Mouse (Mus musculus) kidney, adult 18-20 months (tissue): ENCODE data around the gene Src.
A peak's percentile ranks its signal among the peaks of the same experiment; 100 is the strongest.

ENCODE experiments used
- DNase-seq: peaks from one replicate; pipeline ENCODE4 v3.0.0; 2021

Gene Src

DNA sequence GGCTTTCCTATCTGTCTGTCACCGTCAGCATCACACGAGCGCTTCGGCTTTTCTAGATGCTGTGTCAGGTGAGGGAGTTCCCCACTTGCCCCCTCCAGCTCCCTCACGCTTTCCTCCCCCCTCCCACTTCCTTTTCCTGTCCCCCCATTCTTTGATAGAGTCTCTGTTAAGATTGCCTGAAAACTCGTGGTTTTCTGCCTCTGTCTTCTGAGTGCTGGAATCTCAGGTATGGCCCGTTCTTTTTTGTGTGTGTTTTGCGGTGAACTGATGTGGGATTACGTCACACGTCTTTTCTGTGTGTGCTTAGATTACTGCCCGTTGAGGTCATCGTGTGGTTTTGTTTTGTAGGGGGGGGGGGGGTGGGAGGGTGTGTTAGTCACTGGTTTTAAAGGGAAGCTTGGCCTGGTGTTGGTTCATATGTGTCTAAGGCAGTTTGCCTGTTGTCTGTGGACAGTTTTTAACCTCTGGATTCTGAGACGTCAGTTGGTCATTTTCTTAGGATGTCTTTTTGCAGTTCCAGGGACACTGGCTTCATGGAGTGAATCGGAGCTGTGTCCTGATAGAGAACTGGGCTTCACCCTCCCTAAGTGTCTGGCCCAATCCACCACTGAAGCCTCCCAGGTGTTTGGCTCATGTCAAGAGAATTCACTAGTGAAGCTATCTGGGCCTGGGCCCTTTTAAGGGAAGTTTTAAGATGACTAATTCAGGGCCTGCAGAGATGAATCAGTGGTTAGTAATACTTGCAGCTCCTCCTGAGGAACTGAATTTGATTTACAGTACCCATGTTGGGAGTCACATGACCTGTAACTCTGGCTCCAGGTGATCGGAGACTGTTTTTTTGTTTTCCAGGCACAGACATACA, 29.3 kb downstream of the Src start:
- no peak for DNase-seq

DNA sequence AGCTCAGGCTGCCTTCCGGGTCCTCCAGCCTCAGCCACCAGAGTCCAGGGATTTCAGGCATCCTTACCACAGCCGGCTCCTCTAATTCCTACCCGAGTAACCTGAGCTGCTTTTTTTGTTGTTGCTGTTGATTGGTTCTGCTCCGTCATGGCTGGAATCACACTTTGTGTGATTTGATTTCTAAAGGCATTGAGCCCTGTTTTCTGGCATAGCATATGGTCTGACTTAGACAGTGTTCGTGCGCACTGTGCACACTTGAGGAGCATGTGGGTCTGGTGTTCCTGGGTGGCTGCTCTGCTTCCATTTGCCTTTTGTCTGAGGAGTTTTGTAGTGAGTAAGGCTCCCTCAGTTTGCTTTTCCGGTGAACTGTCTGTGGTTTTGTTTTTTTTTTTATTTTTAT, 30.1 kb downstream of the Src start:
- no peak for DNase-seq

GRCm38 (mm10) chr2:157450905-157451304, 32.7 kb downstream of the Src start:
- DNase-seq, result no peak

DNA sequence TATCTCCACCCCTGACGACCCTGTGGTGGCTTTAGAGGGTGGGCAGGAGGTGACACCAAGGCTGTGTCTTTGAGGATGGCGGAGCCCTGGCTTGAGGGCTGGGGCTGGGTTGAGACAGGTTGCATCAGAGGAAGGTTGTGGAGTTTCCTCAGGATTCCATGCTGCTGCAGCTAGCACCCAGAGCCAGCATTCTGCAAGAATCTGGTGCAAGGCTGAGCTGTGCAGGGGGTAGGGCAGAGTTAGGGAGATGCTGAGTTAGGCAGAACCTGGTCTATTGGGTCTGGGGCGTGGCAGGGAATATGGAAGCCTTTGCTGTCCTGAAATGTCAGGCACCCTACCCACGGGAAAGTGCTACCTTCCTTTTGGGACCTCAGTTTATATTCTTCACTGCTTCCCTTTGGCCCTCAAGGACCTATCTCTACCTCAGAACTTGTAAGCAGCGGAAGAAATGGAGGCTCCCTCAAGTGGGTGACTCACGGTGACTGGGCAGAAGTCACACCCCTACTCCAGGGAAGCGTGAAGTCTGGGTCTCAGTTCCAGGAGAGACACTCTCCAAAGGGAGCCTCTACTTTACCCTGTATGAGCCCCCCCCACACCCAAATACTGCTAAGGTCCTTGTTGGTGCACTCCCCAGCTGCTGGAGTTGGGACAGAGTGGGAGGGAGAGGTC, 33.3 kb downstream of the Src start:
- DNase-seq, result no peak

DNA sequence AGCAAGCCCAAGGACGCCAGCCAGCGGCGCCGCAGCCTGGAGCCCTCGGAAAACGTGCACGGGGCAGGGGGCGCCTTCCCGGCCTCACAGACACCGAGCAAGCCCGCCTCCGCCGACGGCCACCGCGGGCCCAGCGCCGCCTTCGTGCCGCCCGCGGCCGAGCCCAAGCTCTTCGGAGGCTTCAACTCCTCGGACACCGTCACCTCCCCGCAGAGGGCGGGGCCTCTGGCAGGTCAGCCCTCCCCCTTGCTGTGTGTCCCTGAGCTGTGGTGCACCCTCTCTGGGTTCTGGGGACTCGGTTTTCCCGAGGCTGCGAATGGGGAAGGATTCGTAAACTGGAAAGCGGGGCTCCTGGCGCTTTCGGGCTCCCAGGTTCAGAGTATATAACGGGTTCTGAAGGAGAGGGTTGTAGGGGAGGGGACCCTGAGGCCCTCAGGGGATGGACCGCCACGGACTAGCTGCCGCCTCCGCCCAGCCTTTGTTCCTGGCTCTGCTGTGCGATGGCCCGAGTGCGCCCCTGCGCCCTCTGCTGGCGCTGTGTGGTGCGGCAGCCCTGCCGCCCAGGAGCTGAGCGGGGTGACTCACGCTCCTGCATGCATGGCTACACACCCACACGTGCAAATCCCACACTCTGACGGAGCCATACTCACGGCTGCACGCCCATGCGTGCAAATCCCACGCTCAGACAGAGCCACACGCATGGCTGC, 39.0 kb downstream of the Src start:
- DNase-seq, result peak; percentile 92

GRCm38 (mm10) chr2:157458472-157458871, 40.2 kb downstream of the Src start:
- peak; percentile 75 for DNase-seq

- no peak for DNase-seq
Measured at GRCm38 (mm10) chr2:157459736-157460135, 41.5 kb downstream of the Src start.

GRCm38 (mm10) chr2:157462776-157463710, 44.8 kb downstream of the Src start:
- DNase-seq, result no peak

GRCm38 (mm10) chr2:157463887-157464745, 45.9 kb downstream of the Src start:
- DNase-seq, result no peak

- no peak for DNase-seq
Measured at GRCm38 (mm10) chr2:157464746-157465126, 46.5 kb downstream of the Src start.

GRCm38 (mm10) chr2:157466836-157467235, 48.6 kb downstream of the Src start:
- no peak for DNase-seq

- DNase-seq, result peak; percentile 48
Measured at GRCm38 (mm10) chr2:157468130-157468796, 50.0 kb downstream of the Src start.

- DNase-seq, result no peak
Measured at GRCm38 (mm10) chr2:157471292-157471691, 53.0 kb downstream of the Src start.

GRCm38 (mm10) chr2:157471737-157472136, 53.5 kb downstream of the Src start:
- no peak for DNase-seq

DNA sequence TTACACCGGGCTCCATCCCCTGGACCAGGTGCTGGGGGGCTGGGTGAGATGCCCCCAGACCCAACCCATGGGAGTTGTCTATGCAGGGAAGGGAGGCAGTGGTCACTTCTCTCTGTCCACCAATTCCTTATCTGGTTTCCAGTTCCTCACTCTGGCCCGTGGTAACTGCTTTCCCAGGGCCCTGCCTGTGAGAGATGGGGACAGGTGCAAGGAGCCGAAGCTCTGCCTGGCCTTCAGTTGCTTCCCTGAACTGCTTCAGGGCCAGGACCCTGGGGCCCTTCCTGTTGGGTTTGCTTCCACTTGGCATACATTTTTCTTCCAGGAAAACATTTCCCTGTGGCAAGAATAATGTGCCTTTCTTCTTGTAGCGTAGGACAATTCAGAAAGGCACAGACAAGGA, 54.2 kb downstream of the Src start:
- DNase-seq, result no peak

DNA sequence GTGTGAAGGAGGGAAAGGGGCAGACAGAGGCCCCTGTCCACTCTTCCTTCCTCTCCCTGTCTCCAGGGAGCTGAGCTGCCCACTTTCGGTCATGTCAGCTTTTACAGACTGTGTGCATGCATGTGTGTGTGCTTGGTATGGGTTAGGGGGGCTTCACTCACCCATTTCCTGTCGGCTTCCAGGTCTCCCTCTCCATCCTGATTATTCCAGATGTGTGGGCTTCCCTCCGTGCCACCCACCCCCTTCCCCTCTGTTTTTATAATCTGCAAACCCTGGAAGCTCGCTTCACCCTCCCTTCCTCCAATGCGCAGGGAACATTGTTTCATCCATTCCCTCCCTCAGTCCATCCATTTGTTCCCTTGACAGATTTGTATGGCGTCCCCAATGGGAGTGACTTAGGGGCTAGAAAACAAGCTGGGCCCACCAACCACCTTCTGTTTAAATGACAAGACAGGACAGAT, 56.1 kb downstream of the Src start:
- no peak for DNase-seq

- DNase-seq, result no peak
Measured at GRCm38 (mm10) chr2:157475437-157476379, 57.5 kb downstream of the Src start.

DNA sequence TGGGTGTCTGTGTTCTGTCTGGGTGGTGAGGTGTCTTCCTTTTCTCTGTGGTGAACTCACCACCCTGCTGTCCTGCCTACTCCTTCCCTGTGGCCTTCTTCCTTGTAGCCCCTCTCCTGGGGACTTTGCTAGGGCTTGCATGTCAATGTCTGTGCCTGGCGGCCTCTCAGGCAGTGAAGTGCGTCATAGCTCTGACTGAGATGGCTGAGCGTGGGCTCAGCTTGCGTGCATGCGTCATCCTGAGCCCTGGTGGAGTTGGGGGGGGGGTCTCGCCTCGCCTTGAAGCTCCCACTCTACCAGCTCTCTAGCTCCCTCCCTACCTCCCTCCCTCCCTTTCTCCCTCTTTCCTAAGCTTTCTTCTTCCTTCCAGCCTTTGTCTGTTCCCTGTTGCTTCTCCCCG, 60.4 kb downstream of the Src start:
- no peak for DNase-seq

DNA sequence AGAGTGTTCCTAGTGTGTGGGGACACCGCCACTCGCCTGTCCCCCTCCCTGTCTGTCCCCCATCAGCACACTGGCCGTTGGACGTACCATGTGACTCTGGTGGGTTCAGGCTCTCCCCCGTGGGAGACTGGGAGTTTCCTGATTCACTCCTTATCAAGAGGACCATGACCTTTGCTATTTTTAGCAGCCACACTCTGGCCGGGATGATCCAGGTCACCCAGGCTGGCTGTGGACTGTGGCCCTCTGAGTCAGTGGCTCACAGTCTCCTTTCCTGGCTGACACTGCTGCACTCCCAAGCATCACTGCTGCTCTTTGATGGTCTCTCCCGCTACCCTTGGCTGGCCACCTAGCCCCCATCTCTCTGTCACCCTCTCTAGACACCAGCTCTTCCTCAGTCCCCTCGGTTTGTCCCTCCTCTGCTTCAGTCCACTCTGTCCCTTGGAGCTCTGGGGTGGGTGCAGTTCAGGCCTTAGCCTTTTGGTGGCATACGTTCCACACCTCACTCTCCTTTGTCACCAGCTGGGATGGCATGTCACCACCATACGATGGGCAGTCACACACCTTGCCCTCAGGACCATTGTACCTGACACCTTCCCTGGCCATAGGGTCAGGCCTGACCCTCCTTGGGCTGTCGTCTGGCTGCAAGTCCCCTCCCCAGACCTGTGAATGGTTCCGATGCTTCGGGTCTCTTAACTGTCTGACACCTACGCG, 61.8 kb downstream of the Src start:
- DNase-seq, result peak; percentile 55
